Mouse (Mus musculus) heart, embryonic 11.5 days (tissue): ENCODE data around the gene Bmp6. TPM values are rescaled to one million over a fixed set of nuclear protein-coding genes. Genes with fewer than 3 reads are reported as not detected.

Experiments
- ATAC-seq: fragments of 200-750 bp; cut with Nextera tagmentation; replicated peaks from 2 replicates; pipeline ENCODE4 v1.8.0; 2017; ENCODE audit warnings: moderate library complexity; ENCODE audit not compliant: insufficient number of reproducible peaks, low FRiP score, low TSS enrichment
- H3K27ac ChIP-seq: fragments of 300-500 bp; sonication (generic); 2 replicates; pipeline ENCODE4 v1.5.1; 2014; ENCODE audit warnings: mild to moderate bottlenecking, low read depth, low read length
- H3K27me3 ChIP-seq: fragments of 300-500 bp; sonication (generic); 2 replicates; pipeline ENCODE4 v1.6.1; 2014; ENCODE audit warnings: mild to moderate bottlenecking, low read length, mixed read lengths; ENCODE audit not compliant: control insufficient read depth, insufficient read depth
- H3K36me3 ChIP-seq: fragments of 300-500 bp; sonication (generic); 2 replicates; pipeline ENCODE4 v1.6.1; 2014; ENCODE audit warnings: mild to moderate bottlenecking, low read length, moderate library complexity, mixed read lengths; ENCODE audit not compliant: control insufficient read depth, insufficient read depth
- H3K4me1 ChIP-seq: fragments of 300-500 bp; sonication (generic); 2 replicates; pipeline ENCODE4 v1.6.1; 2014; ENCODE audit warnings: low read length; ENCODE audit not compliant: control insufficient read depth, insufficient read depth
- H3K4me2 ChIP-seq: fragments of 300-500 bp; sonication (generic); 2 replicates; pipeline ENCODE4 v1.6.1; 2014; ENCODE audit warnings: mild to moderate bottlenecking, moderate library complexity
- H3K4me3 ChIP-seq: fragments of 300-500 bp; sonication (generic); 2 replicates; pipeline ENCODE4 v1.5.1; 2014; ENCODE audit warnings: low read depth, low read length
- H3K9ac ChIP-seq: fragments of 300-500 bp; sonication (generic); 2 replicates; pipeline ENCODE4 v1.6.1; 2014; ENCODE audit warnings: mild to moderate bottlenecking, low read depth, low read length, moderate library complexity
- H3K9me3 ChIP-seq: fragments of 300-500 bp; sonication (generic); replicated peaks from 2 replicates; pipeline ENCODE4 v1.6.1; 2016; ENCODE audit warnings: low read length; ENCODE audit not compliant: control insufficient read depth
- WGBS: fragments of 180-500 bp; shearing (Covaris S2); extraction: QIAGEN DNeasy Blood & Tissue Kit; methylation state at CpG from one replicate; pipeline ENCODE4 v1.1.7; 2014; ENCODE audit not compliant: insufficient replicate concordance; 5-methylcytosine and 5-hydroxymethylcytosine counted together
- polyA plus RNA-seq: library from polyadenylated mRNA; unstranded; fragments of >200 nt; fragmentation: Nextera tagmentation; extraction: Ambion mirVana; gene quantifications from 2 replicates; pipeline ENCODE4 v1.2.1, GENCODE M21; 2014

Bmp6 gene
- polyA plus RNA-seq, 1 experiment from 2014 or later, result 2.6 TPM

GRCm38 (mm10) chr13:38425294-38425693 is 80.4 kb downstream of the Bmp6 start:
- H3K36me3 ChIP-seq, result no peaks in the 10 kb centered on the region
- H3K27ac ChIP-seq, result no peak overlapping the region
- H3K4me2 ChIP-seq, result no peak overlapping the region
- no peaks in the 10 kb centered on the region for H3K27me3 ChIP-seq
- H3K4me3 ChIP-seq, result no peak overlapping the region
- no peaks in the 10 kb centered on the region; the same call in 1 of the 2 replicates for H3K9me3 ChIP-seq
- H3K4me1 ChIP-seq, result no peaks in the 10 kb centered on the region
- WGBS, result 78% methylated on average over 6 of the region's 6 CpGs
- no peak overlapping the region for H3K9ac ChIP-seq
- ATAC-seq, result no peak

GRCm38 (mm10) chr13:38429671-38430070 is 84.8 kb downstream of the Bmp6 start:
- H3K4me1 ChIP-seq, result no peaks in the 10 kb centered on the region
- ATAC-seq, result no peak
- no peak overlapping the region for H3K4me3 ChIP-seq
- WGBS, result 68% methylated on average over 8 of the region's 8 CpGs
- H3K4me2 ChIP-seq, result no peak overlapping the region
- no peaks in the 10 kb centered on the region for H3K36me3 ChIP-seq
- no peak overlapping the region for H3K9ac ChIP-seq
- H3K27ac ChIP-seq, result no peak overlapping the region
- no peaks in the 10 kb centered on the region for H3K27me3 ChIP-seq
- H3K9me3 ChIP-seq, result no peaks in the 10 kb centered on the region; the same call in 1 of the 2 replicates

- Histone ChIP-seq H3K4me1 (no peaks in the 10 kb centered on the region), H3K27ac (no peak overlapping the region), H3K36me3 (no peaks in the 10 kb centered on the region), H3K4me2 (no peak overlapping the region), H3K9ac (no peak overlapping the region), H3K9me3 (no peaks in the 10 kb centered on the region; the same call in 1 of the 2 replicates), H3K4me3 (no peak overlapping the region), H3K27me3 (no peaks in the 10 kb centered on the region)
- WGBS, result 81% methylated on average over 6 of the region's 6 CpGs
- ATAC-seq, result no peak
These were observed 85.2 kb downstream of the Bmp6 start for GRCm38 (mm10) chr13:38430075-38430474.

GRCm38 (mm10) chr13:38434831-38435230 is 89.9 kb downstream of the Bmp6 start:
- H3K4me1 ChIP-seq, result no peaks in the 10 kb centered on the region
- H3K36me3 ChIP-seq, result no peaks in the 10 kb centered on the region
- no peak for ATAC-seq
- H3K4me3 ChIP-seq, result no peak overlapping the region
- no peaks in the 10 kb centered on the region for H3K27me3 ChIP-seq
- H3K27ac ChIP-seq, result no peak overlapping the region
- H3K9ac ChIP-seq, result no peak overlapping the region
- H3K4me2 ChIP-seq, result no peak overlapping the region
- no peaks in the 10 kb centered on the region for H3K9me3 ChIP-seq
- WGBS, result 72% methylated on average over 5 of the region's 5 CpGs

- Histone ChIP-seq H3K9me3 (no peaks in the 10 kb centered on the region), H3K4me3 (no peak overlapping the region), H3K4me2 (no peak overlapping the region), H3K4me1 (no peaks in the 10 kb centered on the region), H3K9ac (no peak overlapping the region), H3K36me3 (no peaks in the 10 kb centered on the region; the same call in 1 of the 2 replicates), H3K27ac (no peak overlapping the region), H3K27me3 (no peaks in the 10 kb centered on the region)
- no peak for ATAC-seq
- 32% methylated on average over 5 of the region's 5 CpGs for WGBS
These were observed 93.0 kb downstream of the Bmp6 start for GRCm38 (mm10) chr13:38437930-38438329.

- H3K36me3 ChIP-seq, result no peaks in the 10 kb centered on the region; the same call in 1 of the 2 replicates
- no peak overlapping the region for H3K4me2 ChIP-seq
- no peaks in the 10 kb centered on the region for H3K4me1 ChIP-seq
- ATAC-seq, result no peak
- no peak overlapping the region for H3K4me3 ChIP-seq
- H3K27me3 ChIP-seq, result no peaks in the 10 kb centered on the region
- H3K27ac ChIP-seq, result no peak overlapping the region
- WGBS, result 80% methylated on average over 10 of the region's 10 CpGs
- no peaks in the 10 kb centered on the region for H3K9me3 ChIP-seq
- H3K9ac ChIP-seq, result no peak overlapping the region
These were observed 95.3 kb downstream of the Bmp6 start for GRCm38 (mm10) chr13:38440240-38440639.

GRCm38 (mm10) chr13:38448516-38449015 is 103.7 kb downstream of the Bmp6 start:
- WGBS, result 75% methylated on average over 6 of the region's 6 CpGs
- no peak for ATAC-seq
- H3K4me1 ChIP-seq, result peaks cover 9% of the 10 kb centered on the region; the same call in 1 of the 2 replicates

GRCm38 (mm10) chr13:38450051-38450971 is 105.4 kb downstream of the Bmp6 start:
- no peak overlapping the region for H3K9ac ChIP-seq
- peak; percentile 76 for ATAC-seq

More at GRCm38 (mm10) chr13:38448516-38449015, 103.7 kb downstream of the Bmp6 start:
- Histone ChIP-seq H3K4me3 (no peak overlapping the region), H3K27me3 (no peaks in the 10 kb centered on the region), H3K9ac (no peak overlapping the region), H3K9me3 (no peaks in the 10 kb centered on the region), H3K4me2 (no peak overlapping the region), H3K36me3 (no peaks in the 10 kb centered on the region), H3K27ac (no peak overlapping the region)

More at GRCm38 (mm10) chr13:38450051-38450971, 105.4 kb downstream of the Bmp6 start:
- WGBS, result 42% methylated on average over 20 of the region's 20 CpGs
- peaks cover 9% of the 10 kb centered on the region; the same call in 1 of the 2 replicates for H3K4me1 ChIP-seq
- H3K27me3 ChIP-seq, result no peaks in the 10 kb centered on the region
- peak overlapping the region; percentile 36 for H3K4me2 ChIP-seq
- no peaks in the 10 kb centered on the region for H3K36me3 ChIP-seq
- peak overlapping the region; percentile 55; the same call in 1 of the 2 replicates for H3K27ac ChIP-seq
- no peaks in the 10 kb centered on the region for H3K9me3 ChIP-seq
- no peak overlapping the region for H3K4me3 ChIP-seq
